Mouse (Mus musculus): ENCODE measurements around the gene Rptor. TPM values are rescaled to one million over a fixed set of nuclear protein-coding genes. Genes with fewer than 3 reads are reported as not detected.
A peak's percentile ranks its signal among the peaks of the same experiment; 100 is the strongest.

The Rptor gene
- polyA plus RNA-seq, 1 experiment, result 43.6 TPM

DNA sequence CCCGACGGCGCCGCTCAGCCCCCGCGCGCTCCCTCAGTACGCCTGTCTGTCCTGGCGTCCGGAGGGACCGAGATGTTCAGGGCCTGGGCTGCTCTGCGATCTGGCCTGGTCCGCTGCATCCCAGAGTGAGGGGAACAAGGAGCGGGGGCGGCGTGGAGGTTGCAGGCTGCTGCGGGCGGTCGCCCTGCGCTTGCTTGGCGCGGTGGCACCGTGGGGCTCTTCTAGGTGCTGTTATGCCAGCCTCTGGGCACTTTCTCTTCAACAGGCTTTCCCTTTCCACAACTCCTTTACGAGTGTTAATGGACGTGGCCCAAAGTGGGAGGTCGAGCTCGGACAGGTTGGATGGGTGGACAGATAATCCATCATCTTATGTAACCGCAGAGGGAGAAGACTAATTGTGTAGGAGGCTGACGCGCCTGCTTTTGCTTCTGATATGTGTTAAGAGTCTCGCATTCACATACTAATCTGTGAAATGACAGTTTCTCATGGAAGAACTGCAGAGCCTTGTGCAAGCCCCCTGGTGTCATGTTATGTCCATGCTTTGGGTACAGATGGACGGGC lies 340.8 kb downstream of the Rptor start:
- Histone ChIP-seq H3K27ac (ENCODE audit: insufficient read depth, low read length) (peak overlapping the region; percentile 69), H3K4me1 (ENCODE audit: control insufficient read depth, insufficient read depth, low read length) (peaks cover 39% of the 10 kb centered on the region), H3K27me3 (ENCODE audit: control insufficient read depth, insufficient read depth, low read length) (no peaks in the 10 kb centered on the region), H3K4me3 (replicated peaks; ENCODE audit: insufficient read depth, low read depth, low read length) (peak overlapping the region; percentile 94)
- WGBS, result 2% methylated on average over 32 of the region's 32 CpGs
- TF ChIP-seq CTCF (IDR thresholded peaks at IDR 0.05; ENCODE audit: borderline replicate concordance, insufficient read depth, low read depth, low read length), result no peak
- no peak for TF ChIP-seq POLR2A (IDR thresholded peaks at IDR 0.05; ENCODE audit: borderline replicate concordance, insufficient read depth, low read length)
- DNase-seq, result peak; percentile 65 to 76

- 59% methylated on average over 7 of the region's 7 CpGs for WGBS
- no peaks in the 10 kb centered on the region for H3K27me3 ChIP-seq (ENCODE audit: control insufficient read depth, insufficient read depth, low read length)
- H3K27ac ChIP-seq (ENCODE audit: insufficient read depth, low read length), result no peak overlapping the region
- H3K4me3 ChIP-seq (replicated peaks; ENCODE audit: insufficient read depth, low read depth, low read length), result peak overlapping the region; percentile 50
- TF ChIP-seq CTCF (IDR thresholded peaks at IDR 0.05; ENCODE audit: borderline replicate concordance, insufficient read depth, low read depth, low read length) (no peak), POLR2A (IDR thresholded peaks at IDR 0.05; ENCODE audit: borderline replicate concordance, insufficient read depth, low read length) (no peak)
- peaks cover 35% of the 10 kb centered on the region for H3K4me1 ChIP-seq (ENCODE audit: control insufficient read depth, insufficient read depth, low read length)
- no peak for DNase-seq
These were observed 342.6 kb downstream of the Rptor start for GRCm38 (mm10) chr11:119945343-119945742.

GRCm38 (mm10) chr11:119947426-119947825 lies 344.7 kb downstream of the Rptor start:
- Histone ChIP-seq H3K27me3 (ENCODE audit: control insufficient read depth, insufficient read depth, low read length) (no peaks in the 10 kb centered on the region), H3K27ac (ENCODE audit: insufficient read depth, low read length) (no peak overlapping the region), H3K4me1 (ENCODE audit: control insufficient read depth, insufficient read depth, low read length) (peaks cover 45% of the 10 kb centered on the region), H3K4me3 (replicated peaks; ENCODE audit: insufficient read depth, low read depth, low read length) (no peak overlapping the region)
- WGBS, result 93% methylated on average over 1 of the region's 1 CpGs
- TF ChIP-seq POLR2A (IDR thresholded peaks at IDR 0.05; ENCODE audit: borderline replicate concordance, insufficient read depth, low read length), result no peak
- no peak for TF ChIP-seq CTCF (IDR thresholded peaks at IDR 0.05; ENCODE audit: borderline replicate concordance, insufficient read depth, low read depth, low read length)
- DNase-seq, result no peak

DNA sequence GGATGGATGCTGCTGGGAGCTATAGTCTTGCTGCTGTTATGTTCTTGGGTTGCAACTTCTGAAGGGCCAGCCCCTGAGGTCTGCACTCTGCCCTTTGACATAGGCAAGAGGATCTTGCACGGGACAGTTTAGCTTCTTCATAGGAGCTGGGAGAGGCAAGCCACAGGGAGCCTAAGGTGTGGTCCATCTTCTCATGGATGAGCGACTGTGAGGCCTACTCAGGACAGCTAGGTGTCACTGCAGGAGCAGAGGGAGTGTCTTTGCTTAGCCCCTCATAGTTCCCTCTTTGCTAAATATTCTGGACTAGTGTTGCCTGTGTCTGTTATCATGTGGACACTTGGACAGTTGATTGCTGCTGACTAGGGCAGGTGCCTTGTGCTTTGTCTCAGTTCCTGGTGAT lies 345.2 kb downstream of the Rptor start:
- WGBS, result 33% methylated on average over 2 of the region's 2 CpGs
- DNase-seq, result no peak
- H3K4me3 ChIP-seq (replicated peaks; ENCODE audit: insufficient read depth, low read depth, low read length), result no peak overlapping the region
- TF ChIP-seq CTCF (IDR thresholded peaks at IDR 0.05; ENCODE audit: borderline replicate concordance, insufficient read depth, low read depth, low read length) (peak; percentile 43; the same call in 1 of the 2 replicates), POLR2A (IDR thresholded peaks at IDR 0.05; ENCODE audit: borderline replicate concordance, insufficient read depth, low read length) (no peak)
- no peaks in the 10 kb centered on the region for H3K27me3 ChIP-seq (ENCODE audit: control insufficient read depth, insufficient read depth, low read length)
- H3K4me1 ChIP-seq (ENCODE audit: control insufficient read depth, insufficient read depth, low read length), result peaks cover 50% of the 10 kb centered on the region
- H3K27ac ChIP-seq (ENCODE audit: insufficient read depth, low read length), result no peak overlapping the region

DNA sequence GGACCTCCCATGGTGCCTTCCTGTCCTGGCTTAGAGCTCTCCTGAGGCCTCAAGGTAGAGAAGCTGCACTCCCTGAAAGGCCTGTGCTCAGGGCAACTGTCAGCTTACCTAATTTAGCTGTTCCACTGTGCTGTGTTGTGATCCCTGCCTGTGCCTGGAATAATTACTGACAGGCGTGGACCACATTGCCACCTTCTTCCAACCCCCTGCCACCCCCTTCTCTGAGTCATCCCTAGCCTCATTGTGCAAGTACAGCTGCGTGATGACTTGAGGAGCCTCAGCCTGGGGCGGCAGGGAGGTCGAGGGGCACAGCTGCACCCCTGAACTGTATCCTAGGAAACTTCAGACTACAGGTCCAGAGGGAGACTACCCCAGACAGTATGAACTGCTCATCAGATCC lies 345.6 kb downstream of the Rptor start:
- WGBS, result 40% methylated on average over 4 of the region's 4 CpGs
- TF ChIP-seq CTCF (IDR thresholded peaks at IDR 0.05; ENCODE audit: borderline replicate concordance, insufficient read depth, low read depth, low read length) (no peak), POLR2A (IDR thresholded peaks at IDR 0.05; ENCODE audit: borderline replicate concordance, insufficient read depth, low read length) (no peak)
- Histone ChIP-seq H3K4me3 (replicated peaks; ENCODE audit: insufficient read depth, low read depth, low read length) (no peak overlapping the region), H3K27me3 (ENCODE audit: control insufficient read depth, insufficient read depth, low read length) (no peaks in the 10 kb centered on the region), H3K4me1 (ENCODE audit: control insufficient read depth, insufficient read depth, low read length) (peaks cover 54% of the 10 kb centered on the region), H3K27ac (ENCODE audit: insufficient read depth, low read length) (peak overlapping the region; percentile 4; the same call in 1 of the 2 replicates)
- no peak for DNase-seq

- WGBS, result 7% methylated on average over 2 of the region's 2 CpGs
These were observed 346.1 kb downstream of the Rptor start for GRCm38 (mm10) chr11:119948803-119949202.

More at GRCm38 (mm10) chr11:119948803-119949202, 346.1 kb downstream of the Rptor start:
- Histone ChIP-seq H3K27ac (ENCODE audit: insufficient read depth, low read length) (0 out of 2 replicates have a peak overlapping the region, but pooled peaks have one; percentile 4), H3K4me1 (ENCODE audit: control insufficient read depth, insufficient read depth, low read length) (peaks cover 54% of the 10 kb centered on the region), H3K27me3 (ENCODE audit: control insufficient read depth, insufficient read depth, low read length) (no peaks in the 10 kb centered on the region), H3K4me3 (replicated peaks; ENCODE audit: insufficient read depth, low read depth, low read length) (no peak overlapping the region)
- peak; percentile 56 to 66 for DNase-seq
- TF ChIP-seq POLR2A (IDR thresholded peaks at IDR 0.05; ENCODE audit: borderline replicate concordance, insufficient read depth, low read length), result no peak
- TF ChIP-seq CTCF (IDR thresholded peaks at IDR 0.05; ENCODE audit: borderline replicate concordance, insufficient read depth, low read depth, low read length), result no peak

Other genes starting within 250 kb of the Rptor start
- 8.8 and 9.4 TPM in 2 replicates for gene Sgsh, start 247.4 kb upstream of the Rptor start, polyA plus RNA-seq (2012; rRNA removed)
- gene Slc26a11, start 247.3 kb upstream of the Rptor start, polyA plus RNA-seq (2012; rRNA removed), result 12.9 and 15.6 TPM in 2 replicates
- 7.3 and 7.5 TPM in 2 replicates for gene Rnf213, start 209.8 kb upstream of the Rptor start, polyA plus RNA-seq (2012; rRNA removed)
- gene Endov, start 111.6 kb upstream of the Rptor start, polyA plus RNA-seq (2012; rRNA removed), result 15.4 and 16.4 TPM in 2 replicates
- gene Nptx1, start 55.2 kb upstream of the Rptor start, polyA plus RNA-seq (2012; rRNA removed), result 200 and 249 TPM in 2 replicates